Mouse (Mus musculus) G1E (cell line): ENCODE measurements around the gene D630045J12Rik.

Experiments used
- CTCF ChIP-seq: IDR thresholded peaks from 2 replicates; pipeline ENCODE4 v1.5.1; 2012; ENCODE audit warnings: low read depth, low read length, inconsistent platforms, mixed read lengths
- GATA1 ChIP-seq: IDR thresholded peaks from 2 replicates; pipeline ENCODE4 v1.6.1; 2012; ENCODE audit warnings: borderline replicate concordance, low read length, inconsistent platforms, mixed read lengths
- GATA2 ChIP-seq: IDR thresholded peaks from 2 replicates; pipeline ENCODE4 v1.6.1; 2012; ENCODE audit warnings: low read depth, low read length, inconsistent platforms, borderline replicate concordance
- POLR2AphosphoS5 ChIP-seq: IDR thresholded peaks from 2 replicates; pipeline ENCODE4 v1.6.1; 2012; ENCODE audit warnings: low read depth, low read length, inconsistent platforms; ENCODE audit not compliant: insufficient replicate concordance
- TAL1 ChIP-seq: conservative IDR thresholded peaks from 2 replicates; pipeline ENCODE4 v1.6.1; 2012; ENCODE audit warnings: low read depth, low read length, inconsistent platforms, mixed read lengths

DNA sequence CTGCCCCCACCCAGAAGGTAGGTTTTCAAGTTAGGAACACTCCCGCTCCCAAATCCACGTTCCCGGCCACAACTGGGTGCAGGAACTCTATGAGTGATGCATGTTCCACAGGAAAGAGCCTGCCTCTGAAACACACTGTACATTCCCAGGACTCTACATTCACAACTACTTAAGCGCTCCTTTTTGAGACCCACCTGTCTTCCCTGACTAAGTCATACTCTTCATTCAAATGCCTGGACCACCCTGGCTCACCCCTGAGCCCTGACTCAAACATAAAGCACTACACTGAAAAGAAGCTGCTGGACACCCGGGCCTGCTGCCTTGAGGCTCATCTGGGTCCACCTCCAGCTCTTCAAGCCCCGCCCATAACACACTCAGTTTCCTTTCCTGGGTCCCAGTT lies 48.4 kb downstream of the D630045J12Rik start:
- TF ChIP-seq CTCF (no peak), TAL1 (no peak), GATA1 (no peak), POLR2AphosphoS5 (no peak), GATA2 (no peak)
